Mouse (Mus musculus) stomach, postnatal 0 days (tissue): ENCODE measurements around the gene Rabep2. TPM values are rescaled to one million over a fixed set of nuclear protein-coding genes. Genes with fewer than 3 reads are reported as not detected.
"Not testable (repeated sequence)": the region's sequence is repeated elsewhere in the genome, so short reads cannot be mapped to it uniquely, and the experiment has no call there.

Experiments
- ATAC-seq: fragments of 200-750 bp; cut with Nextera tagmentation; 2 replicates; pipeline ENCODE4 v1.8.0; 2017; ENCODE audit not compliant: low FRiP score, low TSS enrichment
- DNase-seq: peaks from one replicate; pipeline ENCODE4 v3.0.0-alpha.2; 2016; ENCODE audit warnings: low spot score
- H3K27ac ChIP-seq: fragments of 300-500 bp; sonication (generic); replicated peaks from 2 replicates; pipeline ENCODE4 v1.5.1; 2014; ENCODE audit warnings: mild to moderate bottlenecking, control low read depth
- H3K27me3 ChIP-seq: fragments of 300-500 bp; sonication (generic); 2 replicates; pipeline ENCODE4 v1.6.1; 2014; ENCODE audit warnings: low read length; ENCODE audit not compliant: control insufficient read depth, insufficient read depth
- H3K36me3 ChIP-seq: fragments of 300-500 bp; sonication (generic); 2 replicates; pipeline ENCODE4 v1.6.1; 2014; ENCODE audit warnings: low read length, mixed read lengths; ENCODE audit not compliant: control insufficient read depth, insufficient read depth
- H3K4me1 ChIP-seq: fragments of 300-500 bp; sonication (generic); replicated peaks from 2 replicates; pipeline ENCODE4 v1.6.1; 2014; ENCODE audit warnings: antibody characterized with exemption; ENCODE audit not compliant: control insufficient read depth, insufficient read depth
- H3K4me2 ChIP-seq: fragments of 300-500 bp; sonication (generic); replicated peaks from 2 replicates; pipeline ENCODE4 v1.6.1; 2014; ENCODE audit warnings: low read depth, mild to moderate bottlenecking, control low read depth, moderate library complexity
- H3K4me3 ChIP-seq: fragments of 300-500 bp; sonication (generic); 2 replicates; pipeline ENCODE4 v1.5.1; 2014; ENCODE audit warnings: low read depth, low read length, control low read depth
- H3K9ac ChIP-seq: fragments of 300-500 bp; sonication (generic); 2 replicates; pipeline ENCODE4 v1.6.1; 2014; ENCODE audit warnings: mild to moderate bottlenecking, low read length, control low read depth, mixed read lengths
- H3K9me3 ChIP-seq: fragments of 300-500 bp; sonication (generic); 2 replicates; pipeline ENCODE4 v1.6.1; 2016; ENCODE audit warnings: low read length; ENCODE audit not compliant: control insufficient read depth
- CTCF ChIP-seq: IDR thresholded peaks from 2 replicates; pipeline ENCODE4 v1.5.1; 2016; ENCODE audit warnings: antibody characterized with exemption, low read depth, mild to moderate bottlenecking, moderate library complexity
- EP300 ChIP-seq: optimal IDR thresholded peaks from 2 replicates; pipeline ENCODE3; 2016; ENCODE audit warnings: antibody characterized with exemption
- WGBS: fragments of 180-500 bp; shearing (Covaris S2); extraction: QIAGEN DNeasy Blood & Tissue Kit; methylation state at CpG from one replicate; pipeline ENCODE4 v1.1.7; 2014; 5-methylcytosine and 5-hydroxymethylcytosine counted together
- polyA plus RNA-seq: library from polyadenylated mRNA; unstranded; fragments of >200 nt; fragmentation: Nextera tagmentation; extraction: Ambion mirVana; gene quantifications from 2 replicates; pipeline ENCODE4 v1.2.1, GENCODE M21; 2015

The Rabep2 gene
- polyA plus RNA-seq, 1 experiment from 2014 or later = 19.4 TPM

- H3K27ac ChIP-seq = no peak overlapping the region
- ATAC-seq = no peak
- no peak overlapping the region for H3K4me3 ChIP-seq
- TF ChIP-seq CTCF = no peak
- no peak for TF ChIP-seq EP300
- WGBS = 45% methylated on average over 6 of the region's 6 CpGs
- DNase-seq = no peak
- no peaks in the 10 kb centered on the region for H3K4me1 ChIP-seq
- H3K36me3 ChIP-seq = no peaks in the 10 kb centered on the region
- H3K27me3 ChIP-seq = no peaks in the 10 kb centered on the region
- H3K4me2 ChIP-seq = peak overlapping the region; percentile 9
- no peak overlapping the region for H3K9ac ChIP-seq
- no peaks in the 10 kb centered on the region for H3K9me3 ChIP-seq
Measured at GRCm38 (mm10) chr7:126397221-126397620, 31.3 kb upstream of the Rabep2 start.

GRCm38 (mm10) chr7:126397822-126398221 is 30.7 kb upstream of the Rabep2 start:
- DNase-seq = no peak
- TF ChIP-seq CTCF (no peak), EP300 (no peak)
- 94% methylated on average over 4 of the region's 4 CpGs for WGBS
- H3K4me3 ChIP-seq = no peak overlapping the region
- no peak overlapping the region for H3K27ac ChIP-seq
- H3K9ac ChIP-seq = no peak overlapping the region
- H3K36me3 ChIP-seq = no peaks in the 10 kb centered on the region
- H3K4me1 ChIP-seq = no peaks in the 10 kb centered on the region
- no peaks in the 10 kb centered on the region for H3K9me3 ChIP-seq
- no peak overlapping the region for H3K4me2 ChIP-seq
- ATAC-seq = no peak
- H3K27me3 ChIP-seq = no peaks in the 10 kb centered on the region

GRCm38 (mm10) chr7:126399548-126399947 is 29.0 kb upstream of the Rabep2 start:
- Histone ChIP-seq H3K4me3 (no peak overlapping the region), H3K9me3 (no peaks in the 10 kb centered on the region), H3K36me3 (no peaks in the 10 kb centered on the region), H3K27ac (no peak overlapping the region), H3K9ac (no peak overlapping the region), H3K4me2 (no peak overlapping the region), H3K27me3 (no peaks in the 10 kb centered on the region), H3K4me1 (no peaks in the 10 kb centered on the region)
- DNase-seq (peak; percentile 88), ATAC-seq (no peak)
- WGBS = 9% methylated on average over 5 of the region's 5 CpGs
- TF ChIP-seq CTCF (peak; percentile 93), EP300 (no peak)

GRCm38 (mm10) chr7:126402518-126402917 is 26.0 kb upstream of the Rabep2 start:
- ATAC-seq, H3K27ac ChIP-seq, H3K4me1 ChIP-seq, H3K27me3 ChIP-seq, DNase-seq, H3K4me3 ChIP-seq, H3K9ac ChIP-seq, H3K36me3 ChIP-seq, H3K4me2 ChIP-seq, H3K9me3 ChIP-seq: not testable (repeated sequence)
- 75% methylated on average over 6 of the region's 8 CpGs for WGBS

- no peak overlapping the region for H3K9ac ChIP-seq
- DNase-seq (no peak), ATAC-seq (no peak)
- H3K4me2 ChIP-seq = no peak overlapping the region
- TF ChIP-seq EP300 (no peak), CTCF (no peak)
- no peak overlapping the region for H3K4me3 ChIP-seq
- WGBS = 72% methylated on average over 2 of the region's 2 CpGs
- no peaks in the 10 kb centered on the region for H3K9me3 ChIP-seq
- no peaks in the 10 kb centered on the region for H3K36me3 ChIP-seq
- H3K27me3 ChIP-seq = no peaks in the 10 kb centered on the region
- no peak overlapping the region for H3K27ac ChIP-seq
- no peaks in the 10 kb centered on the region for H3K4me1 ChIP-seq
Measured at GRCm38 (mm10) chr7:126408686-126409085, 19.9 kb upstream of the Rabep2 start.

GRCm38 (mm10) chr7:126411061-126411460 is 17.5 kb upstream of the Rabep2 start:
- H3K4me1 ChIP-seq = no peaks in the 10 kb centered on the region
- no peak for TF ChIP-seq EP300
- no peak for TF ChIP-seq CTCF
- H3K27me3 ChIP-seq = no peaks in the 10 kb centered on the region
- no peak for ATAC-seq
- 93% methylated on average over 4 of the region's 4 CpGs for WGBS
- DNase-seq = no peak
- no peak overlapping the region for H3K27ac ChIP-seq
- H3K36me3 ChIP-seq = no peaks in the 10 kb centered on the region
- H3K9me3 ChIP-seq = no peaks in the 10 kb centered on the region
- H3K4me2 ChIP-seq = no peak overlapping the region
- no peak overlapping the region for H3K4me3 ChIP-seq
- H3K9ac ChIP-seq = no peak overlapping the region
